Mouse (Mus musculus) lung, postnatal 25 days (tissue): ENCODE measurements around the gene Nol10.

Experiments used
- DNase-seq: peaks from one replicate; pipeline ENCODE4 v3.0.0; 2022; ENCODE audit warnings: low spot score

The Nol10 gene

GRCm38 (mm10) chr12:17411242-17411641, 63.0 kb downstream of the Nol10 start:
- no peak for DNase-seq

- DNase-seq = peak; percentile 4
Observed at GRCm38 (mm10) chr12:17411797-17412526, 63.7 kb downstream of the Nol10 start.

GRCm38 (mm10) chr12:17414734-17415133, 66.5 kb downstream of the Nol10 start:
- no peak for DNase-seq

- no peak for DNase-seq
Observed at GRCm38 (mm10) chr12:17420168-17420810, 72.0 kb downstream of the Nol10 start.

GRCm38 (mm10) chr12:17425254-17426169, 77.3 kb downstream of the Nol10 start:
- no peak for DNase-seq

GRCm38 (mm10) chr12:17426735-17427134, 78.5 kb downstream of the Nol10 start:
- DNase-seq = no peak

GRCm38 (mm10) chr12:17430578-17430977, 82.3 kb downstream of the Nol10 start:
- DNase-seq = no peak

- no peak for DNase-seq
Observed at GRCm38 (mm10) chr12:17431166-17431565, 82.9 kb downstream of the Nol10 start.

- no peak for DNase-seq
Observed at GRCm38 (mm10) chr12:17431812-17432332, 83.6 kb downstream of the Nol10 start.

- DNase-seq = no peak
Observed at GRCm38 (mm10) chr12:17433712-17434111, 85.5 kb downstream of the Nol10 start.

GRCm38 (mm10) chr12:17436471-17436870, 88.2 kb downstream of the Nol10 start:
- no peak for DNase-seq

- peak; percentile 26 for DNase-seq
Observed at GRCm38 (mm10) chr12:17440251-17440651, 92.0 kb downstream of the Nol10 start.

GRCm38 (mm10) chr12:17441495-17441894, 93.2 kb downstream of the Nol10 start:
- DNase-seq = no peak

- peak; percentile 12 for DNase-seq
Observed at GRCm38 (mm10) chr12:17444406-17444805, 96.1 kb downstream of the Nol10 start.

- DNase-seq = no peak
Observed at GRCm38 (mm10) chr12:17445251-17445650, 97.0 kb downstream of the Nol10 start.

- no peak for DNase-seq
Observed at GRCm38 (mm10) chr12:17448781-17449180, 100.5 kb downstream of the Nol10 start.

- DNase-seq = no peak
Observed at GRCm38 (mm10) chr12:17449661-17450091, 101.4 kb downstream of the Nol10 start.

- no peak for DNase-seq
Observed at GRCm38 (mm10) chr12:17450503-17450902, 102.2 kb downstream of the Nol10 start.

- no peak for DNase-seq
Observed at GRCm38 (mm10) chr12:17450908-17451307, 102.7 kb downstream of the Nol10 start.

- DNase-seq = no peak
Observed at GRCm38 (mm10) chr12:17452273-17452672, 104.0 kb downstream of the Nol10 start.

GRCm38 (mm10) chr12:17453918-17454317, 105.7 kb downstream of the Nol10 start:
- DNase-seq = no peak

- DNase-seq = no peak
Observed at GRCm38 (mm10) chr12:17455096-17455495, 106.8 kb downstream of the Nol10 start.
